ENCODE assay signal across 24 mouse cellular contexts in the genomic region with DNA sequence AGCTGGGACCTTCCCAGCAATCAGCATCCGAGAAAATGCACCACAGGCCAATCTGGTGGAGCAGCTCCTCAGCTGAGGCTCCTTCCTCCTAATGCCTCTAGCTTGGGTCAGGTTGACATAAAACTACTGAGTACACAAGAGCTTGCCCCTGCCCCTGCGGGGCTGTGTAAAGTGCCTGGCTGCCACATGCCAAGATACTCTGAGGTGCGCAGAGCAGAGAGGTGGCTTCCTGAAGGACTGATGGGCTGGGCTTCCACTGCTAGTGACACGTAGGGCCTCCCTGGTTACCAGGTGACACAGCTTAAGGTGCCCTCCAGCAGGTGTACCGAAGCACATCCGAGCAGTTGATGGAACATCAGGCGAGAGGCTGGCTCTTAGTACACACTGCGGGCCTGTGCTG.
"Had no signal": no experiment of that assay in that cellular context is flagged by ENCODE, and none has a peak within 500 bp of the region (broad histone marks: within the 10 kb centered on the region; RNA-seq: fewer than 3 reads in every experiment).

No protein-coding gene starts in this region.

- H3K4me2 ChIP-seq: intestine, embryonic 15.5 days; limb, embryonic 12.5 days; limb, embryonic 15.5 days; liver, embryonic 11.5 days; midbrain, embryonic 12.5 days; midbrain, embryonic 15.5 days; neural tube, embryonic 12.5 days; neural tube, embryonic 15.5 days had no signal

- H3K27me3 ChIP-seq: intestine, embryonic 15.5 days; limb, embryonic 12.5 days; limb, embryonic 15.5 days; midbrain, embryonic 12.5 days; midbrain, embryonic 15.5 days; neural tube, embryonic 12.5 days; neural tube, embryonic 15.5 days had no signal

- H3K27ac ChIP-seq: intestine, embryonic 15.5 days; left cerebral cortex, adult 2 months; limb, embryonic 12.5 days; limb, embryonic 15.5 days; liver, embryonic 14.5 days; macrophage; midbrain, embryonic 12.5 days; midbrain, embryonic 15.5 days; neural tube, embryonic 12.5 days; neural tube, embryonic 15.5 days had no signal

- H3K9ac ChIP-seq: intestine, embryonic 15.5 days; limb, embryonic 12.5 days; limb, embryonic 15.5 days; liver, embryonic 14.5 days; liver, postnatal 0 days; midbrain, embryonic 12.5 days; midbrain, embryonic 15.5 days; neural tube, embryonic 12.5 days; neural tube, embryonic 15.5 days had no signal

- H3K36me3 ChIP-seq: intestine, embryonic 15.5 days; limb, embryonic 12.5 days; midbrain, embryonic 12.5 days; midbrain, embryonic 15.5 days; neural tube, embryonic 12.5 days; neural tube, embryonic 15.5 days had no signal

- H3K4me3 ChIP-seq: intestine, embryonic 15.5 days; left cerebral cortex, adult 2 months; limb, embryonic 12.5 days; limb, embryonic 15.5 days; midbrain, embryonic 12.5 days; midbrain, embryonic 15.5 days; neural tube, embryonic 12.5 days; neural tube, embryonic 15.5 days had no signal

- DNase-seq: kidney, adult 2 months; kidney, postnatal 10 days; kidney, postnatal 36 days; layer of hippocampus, postnatal 36 days; left cerebral cortex, postnatal 4 days; liver, postnatal 0 days; lung, postnatal 14 days; right cerebral cortex, adult 18-20 months; right cerebral cortex, postnatal 14 days; right cerebral cortex, postnatal 4 days; thymus, adult 2 months; thymus, postnatal 14 days; thymus, postnatal 4 days had no signal

- H3K4me1 ChIP-seq: midbrain, embryonic 15.5 days had no signal

- H3K9me3 ChIP-seq: intestine, embryonic 15.5 days; limb, embryonic 12.5 days; limb, embryonic 15.5 days; midbrain, embryonic 12.5 days; midbrain, embryonic 15.5 days; neural tube, embryonic 12.5 days; neural tube, embryonic 15.5 days had no signal

- ATAC-seq: intestine, embryonic 15.5 days; liver, postnatal 0 days; midbrain, embryonic 15.5 days had no signal
